Mouse (Mus musculus) heart, postnatal 0 days (tissue): Measurements from ENCODE around the gene Phc2. TPM values are rescaled to one million over a fixed set of nuclear protein-coding genes. Genes with fewer than 3 reads are reported as not detected.

Source experiments
- ATAC-seq: fragments of 200-750 bp; cut with Nextera tagmentation; 2 replicates; pipeline ENCODE4 v1.8.0; 2017; ENCODE audit warnings: low read depth, moderate number of reproducible peaks, moderate library complexity; ENCODE audit not compliant: insufficient read depth
- DNase-seq: peaks from one replicate; pipeline ENCODE4 v3.0.0-alpha.2; 2016; ENCODE audit warnings: low spot score
- H3K27ac ChIP-seq: fragments of 300-500 bp; sonication (generic); 2 replicates; pipeline ENCODE4 v1.5.1; 2014; ENCODE audit warnings: low read depth, mild to moderate bottlenecking
- H3K27me3 ChIP-seq: fragments of 300-500 bp; sonication (generic); 2 replicates; pipeline ENCODE4 v1.6.1; 2014; ENCODE audit warnings: low read length, mixed read lengths; ENCODE audit not compliant: control insufficient read depth, insufficient read depth
- H3K36me3 ChIP-seq: fragments of 300-500 bp; sonication (generic); replicated peaks from 2 replicates; pipeline ENCODE4 v1.6.1; 2014; ENCODE audit warnings: low read length, mixed read lengths; ENCODE audit not compliant: control insufficient read depth, insufficient read depth
- H3K4me1 ChIP-seq: fragments of 300-500 bp; sonication (generic); 2 replicates; pipeline ENCODE4 v1.6.1; 2014; ENCODE audit warnings: antibody characterized with exemption; ENCODE audit not compliant: control insufficient read depth, insufficient read depth
- H3K4me2 ChIP-seq: fragments of 300-500 bp; sonication (generic); 2 replicates; pipeline ENCODE4 v1.6.1; 2014; ENCODE audit warnings: low read depth, mild to moderate bottlenecking, low read length, moderate library complexity
- H3K4me3 ChIP-seq: fragments of 300-500 bp; sonication (generic); 2 replicates; pipeline ENCODE4 v1.5.1; 2014; ENCODE audit warnings: low read depth, low read length
- H3K9ac ChIP-seq: fragments of 300-500 bp; sonication (generic); replicated peaks from 2 replicates; pipeline ENCODE4 v1.6.1; 2014; ENCODE audit warnings: low read depth, low read length, mixed read lengths
- H3K9me3 ChIP-seq: fragments of 300-500 bp; sonication (generic); replicated peaks from 2 replicates; pipeline ENCODE4 v1.6.1; 2016; ENCODE audit warnings: low read length; ENCODE audit not compliant: control insufficient read depth
- CTCF ChIP-seq: IDR thresholded peaks from 2 replicates; pipeline ENCODE4 v1.5.1; 2016; ENCODE audit warnings: antibody characterized with exemption, control low read depth, low read depth
- EP300 ChIP-seq: IDR thresholded peaks from 2 replicates; pipeline ENCODE4 v1.6.1; 2016; ENCODE audit warnings: antibody characterized with exemption, low read depth
- WGBS: fragments of 180-500 bp; shearing (Covaris S2); extraction: QIAGEN DNeasy Blood & Tissue Kit; methylation state at CpG from one replicate; pipeline ENCODE4 v1.1.7; 2014; 5-methylcytosine and 5-hydroxymethylcytosine counted together
- polyA plus RNA-seq: library from polyadenylated mRNA; unstranded; fragments of >200 nt; fragmentation: Nextera tagmentation; extraction: Ambion mirVana; gene quantifications from 2 replicates; pipeline ENCODE4 v1.2.1, GENCODE M21; 2015
- total RNA-seq: library from RNA; depleted of rRNA; stranded (reverse); fragments of >200 nt; gene quantifications from 2 replicates; pipeline ENCODE4 v1.2.3, GENCODE M21; 2014; ENCODE audit warnings: low replicate concordance

Phc2 gene
- total and polyA plus RNA-seq, 2 experiments from 2014 or later = 22.0 to 47.7 TPM

- 17% methylated on average over 6 of the region's 6 CpGs for WGBS
- Histone ChIP-seq H3K4me2 (peak overlapping the region; percentile 31; the same call in 1 of the 2 replicates), H3K36me3 (no peaks in the 10 kb centered on the region), H3K27ac (peak overlapping the region; percentile 83), H3K9ac (0 out of 2 replicates have a peak overlapping the region, but pooled peaks have one; percentile 15), H3K27me3 (no peaks in the 10 kb centered on the region), H3K9me3 (no peaks in the 10 kb centered on the region), H3K4me1 (peaks cover 55% of the 10 kb centered on the region), H3K4me3 (no peak overlapping the region)
- DNase-seq (no peak), ATAC-seq (peak; percentile 42)
- TF ChIP-seq EP300 (no peak), CTCF (no peak)
Measured at GRCm38 (mm10) chr4:128737137-128737589, 82.7 kb downstream of the Phc2 start.

- ATAC-seq (no peak), DNase-seq (no peak)
- no peaks in the 10 kb centered on the region for H3K9me3 ChIP-seq
- no peak for TF ChIP-seq CTCF
- no peak for TF ChIP-seq EP300
- WGBS = 56% methylated on average over 14 of the region's 14 CpGs
- peak overlapping the region; percentile 7; the same call in 1 of the 2 replicates for H3K4me2 ChIP-seq
- peaks cover 48% of the 10 kb centered on the region for H3K4me1 ChIP-seq
- 0 out of 2 replicates have a peak, but pooled peaks cover under 1% of the 10 kb centered on the region for H3K36me3 ChIP-seq
- H3K27ac ChIP-seq = peak overlapping the region; percentile 83
- H3K9ac ChIP-seq = no peak overlapping the region; the same call in 1 of the 2 replicates
- no peaks in the 10 kb centered on the region for H3K27me3 ChIP-seq
- no peak overlapping the region for H3K4me3 ChIP-seq
Measured at GRCm38 (mm10) chr4:128737825-128738610, 83.5 kb downstream of the Phc2 start.

GRCm38 (mm10) chr4:128740878-128741277, 86.4 kb downstream of the Phc2 start:
- Histone ChIP-seq H3K4me1 (peaks cover 20% of the 10 kb centered on the region), H3K9ac (no peak overlapping the region), H3K4me3 (no peak overlapping the region), H3K36me3 (peaks cover 29% of the 10 kb centered on the region), H3K27ac (no peak overlapping the region), H3K4me2 (no peak overlapping the region), H3K27me3 (no peaks in the 10 kb centered on the region), H3K9me3 (no peaks in the 10 kb centered on the region)
- 50% methylated on average over 1 of the region's 1 CpGs for WGBS
- ATAC-seq (no peak), DNase-seq (no peak)
- TF ChIP-seq CTCF (no peak), EP300 (no peak)

GRCm38 (mm10) chr4:128741906-128742305, 87.4 kb downstream of the Phc2 start:
- Histone ChIP-seq H3K4me1 (peaks cover 10% of the 10 kb centered on the region), H3K4me3 (no peak overlapping the region), H3K27ac (no peak overlapping the region), H3K27me3 (no peaks in the 10 kb centered on the region), H3K4me2 (no peak overlapping the region), H3K9me3 (no peaks in the 10 kb centered on the region), H3K9ac (no peak overlapping the region), H3K36me3 (peaks cover 39% of the 10 kb centered on the region)
- DNase-seq (no peak), ATAC-seq (no peak)
- WGBS = 73% methylated on average over 5 of the region's 5 CpGs
- TF ChIP-seq EP300 (no peak), CTCF (no peak)

- WGBS = 60% methylated on average over 10 of the region's 10 CpGs
- no peak overlapping the region for H3K4me2 ChIP-seq
- peaks cover 4% of the 10 kb centered on the region for H3K4me1 ChIP-seq
- H3K9ac ChIP-seq = no peak overlapping the region
- DNase-seq = no peak
- H3K36me3 ChIP-seq = peaks cover 45% of the 10 kb centered on the region
- peak; percentile 40 for ATAC-seq
- H3K9me3 ChIP-seq = no peaks in the 10 kb centered on the region
- H3K27me3 ChIP-seq = no peaks in the 10 kb centered on the region
- H3K27ac ChIP-seq = no peak overlapping the region
- H3K4me3 ChIP-seq = no peak overlapping the region
- no peak for TF ChIP-seq EP300
- no peak for TF ChIP-seq CTCF
Measured at GRCm38 (mm10) chr4:128742379-128742970, 88.0 kb downstream of the Phc2 start.
